Mouse (Mus musculus) heart, embryonic 13.5 days (tissue): ENCODE data around the gene Hamp2. TPM values are rescaled to one million over a fixed set of nuclear protein-coding genes. Genes with fewer than 3 reads are reported as not detected.
A peak's percentile ranks its signal among the peaks of the same experiment; 100 is the strongest.
"Not testable (repeated sequence)": the region's sequence is repeated elsewhere in the genome, so short reads cannot be mapped to it uniquely, and the experiment has no call there.

Experiments
- ATAC-seq: fragments of 200-750 bp; cut with Nextera tagmentation; 2 replicates; pipeline ENCODE4 v1.8.0; 2017; ENCODE audit warnings: moderate TSS enrichment; ENCODE audit not compliant: insufficient number of reproducible peaks, low FRiP score, low TSS enrichment; ENCODE audit errors: extremely low read depth
- H3K27ac ChIP-seq: fragments of 300-500 bp; sonication (generic); replicated peaks from 2 replicates; pipeline ENCODE4 v1.5.1; 2015; ENCODE audit warnings: moderate library complexity, mild to moderate bottlenecking, inconsistent platforms
- H3K27me3 ChIP-seq: fragments of 300-500 bp; sonication (generic); replicated peaks from 2 replicates; pipeline ENCODE4 v1.6.1; 2015; ENCODE audit warnings: mild to moderate bottlenecking, inconsistent platforms
- H3K36me3 ChIP-seq: fragments of 300-500 bp; sonication (generic); 2 replicates; pipeline ENCODE4 v1.6.1; 2015; ENCODE audit warnings: mild to moderate bottlenecking, inconsistent platforms
- H3K4me1 ChIP-seq: fragments of 300-500 bp; sonication (generic); 2 replicates; pipeline ENCODE4 v1.6.1; 2015; ENCODE audit warnings: inconsistent platforms
- H3K4me2 ChIP-seq: fragments of 300-500 bp; sonication (generic); 2 replicates; pipeline ENCODE4 v1.6.1; 2015; ENCODE audit warnings: inconsistent platforms, mild to moderate bottlenecking, moderate library complexity
- H3K4me3 ChIP-seq: fragments of 300-500 bp; sonication (generic); 2 replicates; pipeline ENCODE4 v1.5.1; 2015; ENCODE audit warnings: moderate library complexity, mild to moderate bottlenecking, inconsistent platforms
- H3K9ac ChIP-seq: fragments of 300-500 bp; sonication (generic); 2 replicates; pipeline ENCODE4 v1.6.1; 2015; ENCODE audit warnings: inconsistent platforms, mild to moderate bottlenecking, moderate library complexity
- H3K9me3 ChIP-seq: fragments of 300-500 bp; sonication (generic); 2 replicates; pipeline ENCODE4 v1.6.1; 2016; ENCODE audit warnings: inconsistent platforms
- WGBS: fragments of 180-500 bp; shearing (Covaris S2); methylation state at CpG from one replicate; pipeline ENCODE4 v1.1.7; 2015; ENCODE audit warnings: mixed read lengths; 5-methylcytosine and 5-hydroxymethylcytosine counted together
- polyA plus RNA-seq: library from polyadenylated mRNA; unstranded; fragments of >200 nt; fragmentation: Nextera tagmentation; extraction: Ambion mirVana; gene quantifications from 2 replicates; pipeline ENCODE4 v1.2.1, GENCODE M21; 2015

Gene Hamp2
- polyA plus RNA-seq: not detected in 2 replicates

GRCm38 (mm10) chr7:30924581-30924980, at the start of gene Hamp2:
Gene Hamp2, minus strand, starts transcription at chr7:30924681.
- H3K36me3 ChIP-seq, H3K27ac ChIP-seq, H3K4me2 ChIP-seq, H3K4me3 ChIP-seq, H3K4me1 ChIP-seq, H3K27me3 ChIP-seq, H3K9me3 ChIP-seq, ATAC-seq, H3K9ac ChIP-seq: not testable (repeated sequence)
- WGBS: 68% methylated on average over 2 of the region's 2 CpGs

GRCm38 (mm10) chr7:30973501-30974289, 49.2 kb upstream of the Hamp2 start, which contains the start of gene Fam187b:
Gene Fam187b, plus strand, starts transcription at chr7:30973790.
- WGBS: 2% methylated on average over 37 of the region's 37 CpGs
- Histone ChIP-seq H3K9ac (peak within 1 kb of the TSS; percentile 78), H3K9me3 (no peaks in the 10 kb centered on the region)

GRCm38 (mm10) chr7:30973251-30973500, 48.7 kb upstream of the Hamp2 start, which contains the start of gene Lsr:
Gene Lsr, minus strand, starts transcription at chr7:30973464.
- H3K27ac ChIP-seq: no peak within 1 kb of the TSS
- H3K4me1 ChIP-seq: peaks cover 11% of the 10 kb centered on the region
- no peak for ATAC-seq
- peak within 1 kb of the TSS; percentile 56 for H3K4me3 ChIP-seq
- peak within 1 kb of the TSS; percentile 78 for H3K9ac ChIP-seq
- peak within 1 kb of the TSS; percentile 78 for H3K4me2 ChIP-seq
- H3K27me3 ChIP-seq: peaks cover 22% of the 10 kb centered on the region
- no peaks in the 10 kb centered on the region for H3K36me3 ChIP-seq
- H3K9me3 ChIP-seq: no peaks in the 10 kb centered on the region
- 0% methylated on average over 19 of the region's 19 CpGs for WGBS

More at GRCm38 (mm10) chr7:30973501-30974289, 49.2 kb upstream of the Hamp2 start, which contains the start of gene Fam187b:
- H3K36me3 ChIP-seq: no peaks in the 10 kb centered on the region
- peak within 1 kb of the TSS; percentile 78 for H3K4me2 ChIP-seq
- H3K27me3 ChIP-seq: peaks cover 22% of the 10 kb centered on the region
- ATAC-seq: peak; percentile 49; the same call in 1 of the 2 replicates
- no peak within 1 kb of the TSS for H3K27ac ChIP-seq
- peaks cover 11% of the 10 kb centered on the region for H3K4me1 ChIP-seq
- peak within 1 kb of the TSS; percentile 56 for H3K4me3 ChIP-seq

GRCm38 (mm10) chr7:30972426-30973250, 48.2 kb upstream of the Hamp2 start:
- Histone ChIP-seq H3K4me2 (peak overlapping the region; percentile 78), H3K27me3 (peaks cover 22% of the 10 kb centered on the region), H3K4me3 (peak overlapping the region; percentile 56), H3K36me3 (no peaks in the 10 kb centered on the region), H3K4me1 (peaks cover 11% of the 10 kb centered on the region), H3K9ac (peak overlapping the region; percentile 78), H3K27ac (no peak overlapping the region), H3K9me3 (no peaks in the 10 kb centered on the region)
- no peak for ATAC-seq
- 5% methylated on average over 41 of the region's 41 CpGs for WGBS

GRCm38 (mm10) chr7:30971901-30972300, 47.4 kb upstream of the Hamp2 start:
- Histone ChIP-seq H3K27ac (no peak overlapping the region), H3K4me3 (0 out of 2 replicates have a peak overlapping the region, but pooled peaks have one; percentile 56), H3K4me2 (peak overlapping the region; percentile 78; the same call in 1 of the 2 replicates), H3K4me1 (peaks cover 11% of the 10 kb centered on the region), H3K9me3 (no peaks in the 10 kb centered on the region), H3K9ac (no peak overlapping the region), H3K27me3 (peaks cover 22% of the 10 kb centered on the region), H3K36me3 (no peaks in the 10 kb centered on the region)
- no peak for ATAC-seq
- WGBS: 87% methylated on average over 15 of the region's 15 CpGs

GRCm38 (mm10) chr7:30969174-30969573, 44.7 kb upstream of the Hamp2 start:
- Histone ChIP-seq H3K4me3 (no peak overlapping the region), H3K4me1 (peaks cover 11% of the 10 kb centered on the region), H3K27me3 (peaks cover 22% of the 10 kb centered on the region), H3K36me3 (no peaks in the 10 kb centered on the region), H3K27ac (0 out of 2 replicates have a peak overlapping the region, but pooled peaks have one; percentile 39), H3K9ac (no peak overlapping the region), H3K4me2 (no peak overlapping the region), H3K9me3 (no peaks in the 10 kb centered on the region)
- ATAC-seq: no peak
- WGBS: 79% methylated on average over 4 of the region's 4 CpGs

- Histone ChIP-seq H3K9ac (no peak overlapping the region), H3K9me3 (no peaks in the 10 kb centered on the region), H3K4me1 (peaks cover 15% of the 10 kb centered on the region), H3K4me2 (no peak overlapping the region), H3K27ac (0 out of 2 replicates have a peak overlapping the region, but pooled peaks have one; percentile 39), H3K27me3 (peaks cover 22% of the 10 kb centered on the region), H3K36me3 (no peaks in the 10 kb centered on the region), H3K4me3 (no peak overlapping the region)
- no peak for ATAC-seq
- WGBS: 86% methylated on average over 8 of the region's 8 CpGs
Measured at GRCm38 (mm10) chr7:30968611-30969010, 44.1 kb upstream of the Hamp2 start.

- Histone ChIP-seq H3K9ac (no peak overlapping the region), H3K4me2 (no peak overlapping the region), H3K27me3 (peaks cover 2% of the 10 kb centered on the region), H3K36me3 (no peaks in the 10 kb centered on the region), H3K4me1 (peaks cover 5% of the 10 kb centered on the region), H3K27ac (no peak overlapping the region), H3K9me3 (no peaks in the 10 kb centered on the region), H3K4me3 (no peak overlapping the region)
- ATAC-seq: no peak
- 81% methylated on average over 3 of the region's 3 CpGs for WGBS
Measured at GRCm38 (mm10) chr7:30966657-30967056, 42.2 kb upstream of the Hamp2 start.

- no peaks in the 10 kb centered on the region for H3K36me3 ChIP-seq
- peaks cover 5% of the 10 kb centered on the region for H3K4me1 ChIP-seq
- ATAC-seq: no peak
- no peaks in the 10 kb centered on the region for H3K9me3 ChIP-seq
- WGBS: 88% methylated on average over 14 of the region's 14 CpGs
- no peaks in the 10 kb centered on the region for H3K27me3 ChIP-seq
- no peak overlapping the region for H3K9ac ChIP-seq
- H3K4me3 ChIP-seq: no peak overlapping the region
- H3K27ac ChIP-seq: no peak overlapping the region
- no peak overlapping the region for H3K4me2 ChIP-seq
Measured at GRCm38 (mm10) chr7:30965677-30966076, 41.2 kb upstream of the Hamp2 start.

- WGBS: 83% methylated on average over 7 of the region's 7 CpGs
- Histone ChIP-seq H3K36me3 (no peaks in the 10 kb centered on the region; the same call in 1 of the 2 replicates), H3K4me2 (no peak overlapping the region), H3K4me3 (no peak overlapping the region), H3K9me3 (no peaks in the 10 kb centered on the region), H3K27ac (no peak overlapping the region), H3K4me1 (peaks cover 5% of the 10 kb centered on the region), H3K9ac (no peak overlapping the region), H3K27me3 (no peaks in the 10 kb centered on the region)
- ATAC-seq: no peak
Measured at GRCm38 (mm10) chr7:30964366-30964765, 39.9 kb upstream of the Hamp2 start.

- no peaks in the 10 kb centered on the region for H3K9me3 ChIP-seq
- WGBS: 91% methylated on average over 5 of the region's 5 CpGs
- no peak for ATAC-seq
Measured at GRCm38 (mm10) chr7:30962862-30963261, 38.4 kb upstream of the Hamp2 start.

More at GRCm38 (mm10) chr7:30962862-30963261, 38.4 kb upstream of the Hamp2 start:
- H3K36me3 ChIP-seq: peaks cover 12% of the 10 kb centered on the region
- H3K4me3 ChIP-seq: no peak overlapping the region
- peaks cover 13% of the 10 kb centered on the region for H3K4me1 ChIP-seq
- no peak overlapping the region for H3K9ac ChIP-seq
- H3K4me2 ChIP-seq: no peak overlapping the region
- H3K27me3 ChIP-seq: no peaks in the 10 kb centered on the region
- no peak overlapping the region for H3K27ac ChIP-seq
